Mouse (Mus musculus) left cerebral cortex, postnatal 14 days (tissue): Measurements from ENCODE around the gene Kcnh7. TPM values are rescaled to one million over a fixed set of nuclear protein-coding genes. Genes with fewer than 3 reads are reported as not detected.

Experiments used
- DNase-seq, 2 experiments: peaks; one replicate each; pipeline ENCODE4 v3.0.0; 2021 to 2022; ENCODE audit warnings: low spot score in 2 of 2, mixed read lengths in 1 of 2
- intact Hi-C: fragments of 180-260 bp; cut with DNase I; formaldehyde crosslinking; loops from one replicate; pipeline ENCODE4 v1.15.1; 2025
- total RNA-seq, 2 experiments: library from RNA; stranded (reverse); gene quantifications; 2 replicates each; pipeline ENCODE4 v1.2.3; 2021

Gene Kcnh7
- total RNA-seq, 2 experiments from 2014 or later, result 79.1 to 96.9 TPM

DNA sequence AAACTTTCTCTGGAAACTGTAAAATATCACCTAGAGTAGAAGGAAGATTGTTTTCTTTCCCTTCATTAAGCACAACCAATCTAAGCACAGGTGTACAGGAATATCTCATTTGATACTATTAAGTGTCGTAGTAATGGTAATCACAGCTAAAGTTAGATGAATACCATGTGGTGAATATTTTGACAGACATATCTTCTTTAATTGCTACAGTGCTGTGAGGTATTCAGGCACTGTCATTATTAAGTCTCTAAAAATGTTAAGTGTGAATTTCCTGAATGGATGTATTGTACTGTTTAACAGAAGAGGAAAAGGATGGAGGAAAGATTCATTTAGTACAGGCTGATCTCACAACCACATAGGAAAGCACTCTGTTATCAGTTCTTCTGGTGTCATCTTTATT lies 181.3 kb downstream of the Kcnh7 start:
- DNase-seq, result no peak
- intact Hi-C loops, result no loop called here

DNA sequence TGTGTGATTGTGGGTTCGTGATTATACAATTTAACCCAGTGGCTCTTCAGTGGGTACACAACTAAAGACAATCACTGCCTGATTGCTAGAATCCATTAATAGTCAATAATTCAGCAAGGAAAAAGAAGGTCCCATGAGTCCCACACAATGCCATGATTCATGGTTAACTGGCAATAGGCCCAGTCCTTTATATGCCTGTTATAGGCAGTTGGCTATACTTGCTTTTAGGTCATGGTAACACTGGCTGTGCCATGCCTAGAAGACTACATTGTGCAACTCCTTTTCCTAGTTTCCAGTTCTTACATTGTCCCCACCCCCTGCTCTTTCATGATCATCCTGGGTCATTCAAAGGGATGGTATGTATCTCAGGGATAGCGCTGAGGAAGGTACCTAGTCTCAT lies 186.4 kb downstream of the Kcnh7 start:
- intact Hi-C loops, result no loop called here
- DNase-seq, result no peak

DNA sequence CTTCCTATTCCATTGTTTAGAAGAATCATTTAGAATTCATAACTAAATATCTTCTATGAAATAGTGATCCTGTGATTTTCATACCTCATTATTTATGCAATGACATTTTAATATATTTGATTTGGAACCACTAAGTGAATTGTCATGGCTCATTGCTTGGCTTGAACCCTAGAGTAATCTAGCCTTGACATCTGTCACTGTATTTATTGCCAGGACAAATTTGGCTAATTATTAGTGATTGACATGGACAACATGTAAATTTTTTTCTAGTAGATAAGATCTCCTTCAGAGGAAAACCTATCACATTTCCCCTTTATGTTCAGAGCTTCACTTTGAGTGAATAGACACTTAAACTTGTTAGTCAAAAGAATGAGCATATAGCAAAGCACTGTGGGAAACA lies 195.5 kb downstream of the Kcnh7 start:
- DNase-seq, result no peak
- intact Hi-C loops, result no loop called here

DNA sequence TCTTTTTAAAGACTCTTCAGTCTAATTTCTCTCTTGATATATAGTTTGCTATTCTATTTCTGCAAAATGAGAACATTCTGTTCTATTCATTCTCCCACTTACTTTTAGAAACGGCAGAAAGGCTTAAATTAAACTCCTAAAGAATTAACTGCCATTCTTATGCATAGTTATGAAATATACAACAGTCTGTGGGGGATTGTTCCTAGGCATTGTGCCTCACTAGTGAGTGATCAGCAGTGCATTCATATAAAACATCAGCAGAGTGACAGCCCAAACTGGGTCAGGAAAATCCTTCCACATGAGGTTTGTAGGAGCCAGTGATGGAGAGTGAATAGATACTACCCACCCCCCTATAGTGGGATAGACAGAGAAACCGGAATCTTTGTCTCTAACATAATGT lies 200.2 kb downstream of the Kcnh7 start:
- peak; percentile 23 to 51 for DNase-seq
- intact Hi-C loops, result no loop called here

DNA sequence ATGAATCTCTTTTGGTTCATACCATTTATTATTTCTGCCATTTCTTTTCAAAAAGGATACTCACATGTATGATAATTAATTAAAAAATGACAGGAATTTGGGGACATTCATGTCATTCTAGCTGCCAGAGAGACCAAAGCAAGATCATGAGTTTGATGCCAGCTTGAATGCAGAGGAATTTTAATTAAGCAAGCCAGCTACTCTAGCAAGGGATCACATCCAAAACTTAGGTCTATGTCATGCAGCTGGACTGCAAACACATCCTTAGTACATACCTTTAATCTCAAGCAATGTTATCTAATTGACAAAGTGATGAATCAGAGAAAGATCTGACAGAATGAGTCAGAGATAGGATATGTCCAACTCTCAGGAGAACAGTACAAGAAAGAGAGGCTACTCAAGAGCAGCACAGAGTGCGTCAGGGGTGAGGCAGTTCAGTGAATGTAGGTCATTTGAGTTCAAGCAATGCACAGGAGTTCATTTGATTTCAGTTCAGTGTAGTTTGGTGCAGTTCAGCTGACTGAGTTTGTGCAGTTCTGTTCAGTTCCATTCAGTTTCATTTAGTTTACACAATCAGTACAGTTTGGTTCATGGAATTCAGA lies 248.7 kb downstream of the Kcnh7 start:
- DNase-seq, result no peak
- intact Hi-C loops, result no loop called here

DNA sequence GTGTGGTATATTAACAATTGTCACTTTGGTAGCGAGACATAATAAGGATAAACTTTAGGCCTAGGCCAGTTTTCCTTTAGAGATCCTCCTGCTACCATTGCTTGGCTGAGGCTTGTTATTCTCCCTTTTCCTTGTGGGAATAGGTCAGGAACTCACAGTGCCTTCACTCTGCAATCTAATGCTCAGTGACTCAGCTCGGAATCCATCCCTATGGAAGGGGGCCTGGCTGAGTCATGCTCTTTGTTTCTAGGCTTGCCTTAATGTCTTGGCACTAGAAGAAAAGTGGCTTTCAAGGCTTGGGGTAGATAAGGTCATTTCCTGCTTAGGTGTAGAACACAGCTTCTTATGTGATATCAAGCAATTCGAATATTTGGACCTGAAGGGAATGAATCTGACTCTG lies 255.6 kb downstream of the Kcnh7 start:
- DNase-seq, result no peak
- intact Hi-C loops, result no loop called here

DNA sequence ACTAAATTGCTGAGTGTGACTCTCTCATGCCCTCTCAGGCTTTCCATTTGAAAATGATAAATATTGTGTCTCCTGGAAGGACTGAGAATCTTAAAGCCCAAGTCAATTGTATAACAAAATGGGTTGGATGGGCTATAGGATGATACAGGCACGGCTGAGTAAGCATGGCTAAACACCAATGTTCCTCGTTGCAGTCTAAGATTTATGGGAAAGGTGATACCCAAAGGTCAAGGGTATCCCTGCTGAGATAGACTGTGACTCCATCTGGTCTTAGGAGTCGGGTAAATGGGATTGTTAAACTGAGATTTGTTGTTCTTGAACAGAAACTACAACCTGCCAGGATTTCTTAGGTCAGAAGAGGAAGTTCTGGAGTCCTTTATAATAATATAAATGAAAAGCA lies 256.0 kb downstream of the Kcnh7 start:
- DNase-seq, result no peak
- intact Hi-C loops, result no loop called here

DNA sequence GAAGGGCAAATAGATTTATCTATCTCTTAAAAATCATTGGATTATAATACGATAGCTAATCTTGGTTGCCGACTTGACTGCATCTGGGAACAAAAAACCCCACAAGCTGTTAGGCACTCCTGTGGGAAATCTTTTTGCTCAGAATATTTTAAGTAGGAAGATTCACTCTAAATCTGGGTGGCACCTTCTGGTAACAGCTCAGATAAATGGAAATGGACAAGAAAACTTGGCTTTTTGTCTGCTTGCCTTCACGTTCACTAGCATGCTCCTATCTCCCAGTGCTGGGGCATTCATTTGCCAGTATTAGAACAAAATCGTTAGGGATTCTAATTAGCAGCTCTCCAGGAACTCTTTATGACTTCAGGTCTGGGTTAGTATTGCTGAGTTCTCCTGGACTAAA lies 260.3 kb downstream of the Kcnh7 start:
- intact Hi-C loops, result no loop called here
- peak; percentile 14 to 31 for DNase-seq

DNA sequence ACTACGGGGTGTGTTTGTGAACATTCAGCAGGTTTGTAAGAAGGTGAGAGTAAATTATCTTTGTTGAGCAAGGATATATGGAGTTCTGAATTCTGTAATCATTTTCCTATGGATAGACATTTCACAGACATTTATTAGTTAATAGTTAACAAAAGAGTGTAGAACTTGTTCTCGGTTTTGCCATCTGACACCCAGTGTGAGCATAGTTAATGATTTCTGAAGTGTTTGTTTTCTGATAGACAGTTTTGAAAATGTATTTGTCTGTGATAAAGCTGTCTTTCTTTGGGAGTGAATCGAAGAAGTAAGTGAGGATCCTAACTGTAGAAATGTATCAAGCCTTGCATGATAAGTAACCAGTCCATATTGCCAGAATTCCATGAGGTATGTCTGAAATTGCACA lies 276.4 kb downstream of the Kcnh7 start:
- intact Hi-C loops, result no loop called here
- no peak for DNase-seq

DNA sequence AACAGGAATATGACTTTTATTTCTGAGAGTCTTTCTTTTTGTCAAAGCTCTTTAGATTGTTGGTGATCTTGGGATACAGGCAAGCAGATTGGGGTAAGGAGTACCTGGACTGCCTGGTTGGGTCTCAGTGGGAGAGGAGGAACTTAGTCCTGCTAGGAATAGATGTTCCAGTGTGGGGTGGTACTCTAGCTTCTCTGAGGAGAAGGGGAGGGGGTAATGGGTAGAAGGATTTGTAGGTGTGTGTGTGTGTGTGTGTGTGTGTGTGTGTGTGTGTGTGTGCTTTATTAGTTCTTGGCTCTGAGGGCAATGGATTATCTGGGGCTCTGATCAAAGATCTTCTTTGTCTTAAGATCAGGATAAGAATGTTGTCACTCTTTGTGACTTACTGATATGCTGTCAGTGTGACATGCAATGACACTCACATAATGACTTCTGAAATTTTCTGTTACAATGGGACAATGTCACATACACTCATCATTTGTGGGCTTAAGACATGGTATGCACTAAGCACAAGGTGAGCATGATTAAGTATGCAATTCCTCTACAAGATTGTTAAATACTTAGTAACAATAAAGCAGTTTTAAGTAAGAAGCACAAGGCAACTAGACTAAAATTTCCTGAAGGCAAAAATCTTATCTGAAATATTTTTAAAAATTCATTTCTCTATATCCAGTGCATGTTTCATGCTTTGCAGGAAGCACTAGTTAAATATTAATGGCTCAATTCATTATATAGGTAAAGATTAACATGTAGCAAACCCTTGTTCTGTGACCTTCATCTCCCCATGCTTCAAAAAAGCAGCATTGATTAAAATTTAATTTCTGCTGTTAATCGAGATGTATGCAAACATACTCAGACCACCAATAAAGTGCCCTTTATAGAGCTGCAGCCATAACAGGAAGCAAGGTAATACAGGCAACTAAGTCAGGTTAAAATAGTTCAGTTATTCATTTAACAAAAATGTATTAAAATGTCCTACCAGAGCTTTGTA lies 281.4 kb downstream of the Kcnh7 start:
- DNase-seq, result no peak
- intact Hi-C loops, result no loop called here

DNA sequence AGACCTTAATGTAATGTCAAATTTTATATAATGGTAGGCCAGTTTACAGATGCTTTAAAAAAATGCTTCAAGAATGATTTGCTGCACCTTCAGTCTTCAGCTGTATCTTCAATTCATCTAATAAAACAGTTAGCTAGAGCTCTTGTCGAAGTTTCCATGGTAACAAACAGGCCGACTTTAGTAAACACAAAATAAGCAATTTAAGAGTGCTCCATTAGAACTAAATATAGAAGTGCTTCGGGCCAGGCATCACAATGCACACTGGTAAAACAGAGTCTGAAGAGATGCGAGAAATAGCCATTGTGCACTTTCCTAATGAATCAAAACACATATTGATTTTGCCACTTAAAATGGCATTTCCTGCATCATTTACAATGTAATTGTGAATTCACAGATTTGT lies 305.3 kb downstream of the Kcnh7 start:
- DNase-seq, result no peak
- intact Hi-C loops, result no loop called here

DNA sequence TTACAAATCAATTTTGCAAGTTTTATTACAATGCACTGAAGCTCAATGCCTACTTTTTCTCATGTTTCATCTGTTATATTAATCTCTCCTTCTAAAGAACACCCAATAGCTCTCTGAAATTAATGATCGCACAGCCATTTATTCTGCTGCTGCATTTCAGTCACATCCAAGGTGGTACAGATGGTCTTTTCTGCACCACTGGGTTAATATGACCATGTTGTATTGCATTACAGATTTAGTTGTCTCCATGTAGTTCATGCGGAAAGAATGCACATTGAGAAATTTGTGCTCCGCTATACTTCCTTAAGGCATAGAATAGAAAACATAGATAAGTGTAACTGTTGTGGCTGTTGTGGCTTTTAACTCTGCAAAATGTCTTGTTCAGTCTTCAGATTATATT lies 328.7 kb downstream of the Kcnh7 start:
- intact Hi-C loops, result no loop called here
- DNase-seq, result no peak

DNA sequence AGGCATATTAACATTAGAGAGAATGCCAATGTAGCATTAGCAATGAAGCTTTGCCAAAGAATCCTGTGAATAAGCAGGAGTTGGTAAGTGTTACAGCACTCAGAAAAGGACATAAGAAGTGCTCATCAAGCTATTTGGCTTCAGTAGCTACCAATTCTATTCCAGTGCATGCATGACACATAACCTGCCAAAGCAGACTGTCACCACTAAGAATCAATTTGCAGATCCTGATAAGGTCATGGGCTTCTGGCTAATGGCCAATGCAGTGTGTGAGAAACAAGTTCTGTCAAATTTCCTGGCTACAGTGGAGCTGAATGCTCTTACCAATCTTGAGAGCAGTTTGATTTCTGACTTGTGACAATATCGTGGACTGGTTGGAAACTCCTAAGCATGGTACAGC lies 341.5 kb downstream of the Kcnh7 start:
- intact Hi-C loops, result no loop called here
- no peak for DNase-seq

DNA sequence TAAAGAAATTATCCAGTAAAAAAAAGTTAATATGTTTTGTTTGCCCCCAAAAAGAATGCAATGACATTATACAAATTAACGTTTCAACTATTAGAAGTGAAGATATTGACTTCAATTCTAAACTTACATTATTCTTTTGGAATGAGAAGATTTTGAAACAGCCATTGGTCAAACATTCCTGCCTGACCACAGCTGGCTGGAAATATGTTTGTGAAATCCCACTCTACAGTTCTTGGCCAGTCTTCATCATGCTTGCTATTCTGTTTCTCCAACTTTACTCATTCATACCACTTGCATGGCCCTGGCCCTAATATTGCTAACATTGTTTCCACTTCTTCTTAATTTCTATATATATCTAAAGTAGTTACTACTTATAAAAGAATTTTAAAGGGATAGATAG lies 349.8 kb downstream of the Kcnh7 start:
- DNase-seq, result no peak
- intact Hi-C loops, result no loop called here

DNA sequence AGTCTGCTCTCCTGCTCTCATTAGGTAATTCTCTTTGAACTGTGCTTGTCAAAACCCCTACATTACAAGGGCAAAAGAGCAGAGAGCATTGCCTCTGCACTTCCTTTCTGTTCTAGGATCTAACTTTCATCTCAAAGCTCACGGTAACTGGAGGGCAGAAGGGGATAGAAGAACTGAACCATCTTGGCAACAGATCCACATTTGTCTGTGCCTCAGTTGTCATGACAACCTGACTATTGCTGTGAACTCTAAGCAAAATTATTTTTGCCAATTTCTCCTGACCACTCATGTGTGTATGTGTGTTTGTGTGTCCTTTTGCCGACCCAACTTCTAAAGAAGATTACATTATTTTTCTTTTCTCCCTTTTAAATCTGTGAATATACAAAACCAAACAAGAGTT lies 364.9 kb downstream of the Kcnh7 start:
- no peak for DNase-seq
- intact Hi-C loops, result no loop called here

DNA sequence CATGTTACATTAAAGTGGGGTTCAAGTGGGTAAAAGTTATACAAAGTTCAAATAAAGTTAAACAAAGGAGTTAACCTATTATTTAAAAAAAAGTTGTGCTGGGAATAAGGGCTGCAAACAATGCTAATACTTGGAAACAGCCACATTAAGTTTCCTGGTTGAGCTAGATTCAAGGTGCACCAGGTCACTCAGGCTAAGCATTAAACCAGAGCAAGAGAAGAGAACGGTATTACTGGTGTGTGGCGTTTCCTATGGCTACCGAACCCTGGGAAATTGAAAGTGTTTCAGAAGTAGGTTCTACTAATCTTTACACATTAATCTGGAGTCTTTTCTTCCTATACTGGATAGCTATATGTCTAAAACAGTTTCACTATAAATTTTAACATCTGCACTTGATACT lies 368.1 kb downstream of the Kcnh7 start:
- DNase-seq, result no peak
- intact Hi-C loops, result no loop called here

DNA sequence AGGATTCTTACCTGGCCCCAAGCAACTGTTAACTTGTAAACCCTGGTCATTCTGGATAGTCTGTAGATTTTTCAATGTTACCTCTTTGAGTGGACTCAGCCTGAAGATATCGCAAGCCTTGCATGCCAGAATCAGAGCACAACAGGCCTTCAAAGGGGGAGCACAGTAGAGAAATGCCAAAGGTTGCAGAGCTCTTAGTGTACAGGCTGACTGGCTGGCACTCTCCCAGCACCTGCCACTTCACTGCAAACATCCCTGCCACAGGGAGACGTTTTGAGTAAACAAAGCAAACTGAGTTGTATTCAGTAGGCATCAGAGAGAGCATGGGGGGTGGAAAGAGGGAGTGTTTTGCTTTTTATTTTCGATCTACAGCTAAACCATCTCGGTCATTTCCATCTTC lies 375.3 kb downstream of the Kcnh7 start:
- intact Hi-C loops, result no loop called here
- DNase-seq, result no peak

DNA sequence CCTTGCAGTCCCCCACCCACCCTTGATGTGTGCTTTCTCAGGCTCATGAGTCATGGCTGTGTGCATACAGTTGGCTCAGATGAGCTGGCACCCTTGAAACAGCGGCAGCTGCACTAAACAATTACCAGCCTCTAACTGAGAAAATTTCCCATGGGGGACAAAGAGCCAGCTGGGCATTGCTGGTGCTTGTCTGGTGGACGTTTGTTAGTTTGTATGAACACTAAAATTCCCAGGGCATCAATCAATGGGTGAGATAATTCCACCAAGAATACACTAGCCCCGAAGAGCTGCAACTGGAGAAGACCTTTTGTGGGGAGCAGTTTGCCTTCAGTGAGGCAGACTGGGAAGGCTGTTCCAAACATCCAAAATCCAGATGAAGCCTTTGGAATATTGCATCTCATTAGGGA lies 376.6 kb downstream of the Kcnh7 start:
- intact Hi-C loops, result no loop called here

DNA sequence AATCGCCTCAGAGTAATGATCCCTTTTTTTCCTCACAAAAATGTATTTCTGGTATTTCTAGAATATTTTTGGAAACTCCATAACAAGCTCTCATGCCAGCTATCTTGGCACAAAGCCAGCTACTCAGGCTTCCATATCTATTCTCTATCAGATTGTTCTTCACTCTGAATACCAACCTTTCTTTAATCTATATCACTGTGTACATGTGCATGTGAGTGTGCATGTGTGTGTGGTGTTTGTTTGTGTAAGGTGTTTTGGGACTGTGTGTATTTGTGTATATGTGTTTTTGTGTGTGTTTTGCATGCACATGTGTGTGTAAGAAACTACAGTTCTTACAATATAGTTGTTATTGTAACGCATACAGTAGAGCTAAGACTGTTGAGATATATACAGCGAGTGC lies 377.2 kb downstream of the Kcnh7 start:
- DNase-seq, result peak; percentile 35 to 37
- intact Hi-C loops, result no loop called here

More for the DNA sequence above, 376.6 kb downstream of the Kcnh7 start:
- peak; percentile 61 to 85 for DNase-seq

DNA sequence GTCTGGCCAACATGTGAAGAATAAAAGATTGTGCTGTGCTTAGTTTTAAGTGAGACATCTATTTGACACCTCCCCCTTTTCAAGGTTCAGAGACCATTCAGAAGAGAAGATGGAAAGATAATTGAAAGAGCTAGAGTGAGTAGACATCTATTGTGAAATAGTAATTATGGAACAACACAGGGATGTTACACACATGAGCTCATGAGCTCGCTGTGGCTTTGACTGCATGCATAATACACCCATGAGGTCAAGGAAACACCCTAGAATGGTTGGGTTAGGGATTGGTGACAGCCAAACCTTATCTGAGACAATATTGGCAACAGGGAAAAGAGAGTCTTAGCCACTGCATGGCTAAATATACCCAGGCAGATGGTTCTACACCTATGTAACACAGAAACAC lies 380.1 kb downstream of the Kcnh7 start:
- DNase-seq, result no peak
- intact Hi-C loops, result no loop called here

DNA sequence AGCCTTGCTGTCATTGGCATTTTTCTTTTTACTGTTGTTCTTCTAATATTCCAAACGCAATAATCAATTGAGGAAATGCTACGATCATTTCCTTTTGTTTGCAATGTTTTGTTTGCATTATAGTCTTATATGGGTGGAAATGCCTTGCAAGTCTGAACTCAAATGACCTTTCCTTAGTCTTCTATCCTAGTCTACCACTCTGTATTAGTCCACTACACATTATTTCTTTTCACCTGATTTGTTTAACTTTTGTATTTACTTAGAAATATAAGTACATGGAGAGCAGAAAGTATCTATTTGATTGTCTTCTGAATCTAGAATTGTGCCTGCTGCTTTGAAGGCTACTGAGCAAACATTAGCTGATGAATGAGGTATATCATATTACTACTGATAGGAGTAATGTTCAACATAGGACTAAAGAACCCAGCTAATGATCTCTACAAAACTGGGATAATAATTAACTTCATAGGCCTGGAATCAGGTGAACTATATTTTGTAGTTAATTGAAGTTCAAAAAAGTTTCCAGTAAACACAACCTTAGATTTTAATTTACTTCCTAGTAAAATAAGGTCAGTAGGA lies 399.5 kb downstream of the Kcnh7 start:
- DNase-seq, result no peak

More for the DNA sequence above, 399.5 kb downstream of the Kcnh7 start:
- intact Hi-C loops, result no loop called here
